Mouse (Mus musculus): Measurements from ENCODE around the gene Tmem110.

Tmem110 gene

DNA sequence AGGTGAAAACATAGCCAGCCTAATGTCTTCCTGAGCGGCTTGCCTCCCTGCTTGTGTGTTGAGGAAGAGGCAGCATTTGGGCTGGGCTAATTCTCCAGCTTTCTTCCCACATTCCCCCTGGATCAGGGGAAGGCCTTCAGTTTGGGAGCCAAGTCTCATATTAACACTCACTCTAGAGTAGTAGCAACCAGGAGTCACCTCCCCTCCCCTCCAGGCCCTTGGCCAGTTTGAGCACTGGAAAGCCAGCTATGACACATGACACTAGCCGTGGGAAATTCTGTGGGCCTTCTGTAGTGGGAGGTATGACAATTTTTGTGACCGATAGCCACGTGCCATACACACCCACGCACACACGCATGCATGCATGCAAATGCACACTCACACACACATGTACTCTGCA lies 80.6 kb downstream of the Tmem110 start:
- no peak for DNase-seq

DNA sequence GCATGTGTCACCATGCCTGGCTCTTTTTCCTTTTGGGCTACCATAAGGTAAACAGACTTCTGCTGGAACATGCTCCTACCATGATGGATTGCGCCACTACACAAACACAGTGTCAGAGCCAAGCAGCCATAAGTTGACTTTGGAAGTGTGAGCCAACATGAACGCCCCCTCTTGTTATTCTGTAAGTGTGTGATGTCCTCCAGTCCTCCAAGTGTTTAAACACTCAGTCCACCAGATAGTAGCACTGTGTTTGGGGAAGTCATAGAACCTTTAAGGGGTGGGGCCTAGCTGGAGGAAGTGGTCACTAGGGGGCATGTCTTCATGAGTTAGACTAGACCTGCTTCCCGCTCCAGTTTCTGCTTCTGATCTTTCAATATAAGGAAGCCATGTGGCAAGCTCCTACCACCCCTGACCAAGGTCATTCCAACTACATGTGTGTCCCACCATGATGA lies 82.5 kb downstream of the Tmem110 start:
- DNase-seq = no peak

- DNase-seq = no peak
These were observed 85.8 kb downstream of the Tmem110 start for GRCm38 (mm10) chr14:30911141-30911540.

- peak; percentile 63 to 69 for DNase-seq
These were observed 87.3 kb downstream of the Tmem110 start for GRCm38 (mm10) chr14:30912641-30913040.

- peak; percentile 62 to 82 for DNase-seq
These were observed 88.0 kb downstream of the Tmem110 start for GRCm38 (mm10) chr14:30913404-30913803.

GRCm38 (mm10) chr14:30916516-30916915 lies 91.1 kb downstream of the Tmem110 start:
- no peak for DNase-seq

DNA sequence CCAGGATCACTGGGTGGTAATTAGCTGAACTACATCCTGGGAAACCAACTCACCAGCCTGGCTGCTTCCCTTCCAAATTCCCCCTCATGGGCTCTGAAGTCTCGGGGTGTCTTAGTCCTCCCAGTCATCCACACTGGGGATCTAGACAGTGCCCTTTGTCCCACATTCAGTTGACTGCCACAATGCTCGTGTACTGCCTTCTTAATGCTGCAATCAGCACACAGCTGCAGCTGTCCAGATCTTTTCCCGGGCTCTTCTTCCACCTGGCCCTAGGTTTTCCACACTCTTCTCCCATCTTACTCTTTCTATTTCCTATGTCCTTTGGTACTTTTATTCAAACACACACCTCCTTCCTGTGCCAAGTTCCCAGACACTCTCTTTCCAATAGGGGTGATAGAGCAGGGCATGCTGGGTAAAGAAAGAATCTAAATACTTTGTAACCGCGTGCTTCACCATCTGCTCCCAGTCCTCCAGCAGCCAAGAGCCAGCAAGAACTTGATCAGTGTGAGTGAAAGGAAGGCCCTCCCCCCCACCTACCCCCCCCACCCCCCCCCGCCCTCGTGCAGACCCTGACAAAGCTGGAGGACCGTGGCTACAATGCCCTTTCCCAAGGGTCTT lies 96.8 kb downstream of the Tmem110 start:
- DNase-seq = no peak

- peak in 1 of 2 experiments; percentile 20 for DNase-seq
These were observed 98.2 kb downstream of the Tmem110 start, which contains the start of gene Itih3 for GRCm38 (mm10) chr14:30923375-30924105. Gene Itih3, minus strand, starts transcription at chr14:30923760.

- no peak for DNase-seq
These were observed 100.1 kb downstream of the Tmem110 start for GRCm38 (mm10) chr14:30925492-30925891.
